Mouse (Mus musculus): Measurements from ENCODE around the gene Sun3. TPM values are rescaled to one million over a fixed set of nuclear protein-coding genes. Genes with fewer than 3 reads are reported as not detected.

The Sun3 gene
- polyA plus RNA-seq, 1 experiment, result not detected

DNA sequence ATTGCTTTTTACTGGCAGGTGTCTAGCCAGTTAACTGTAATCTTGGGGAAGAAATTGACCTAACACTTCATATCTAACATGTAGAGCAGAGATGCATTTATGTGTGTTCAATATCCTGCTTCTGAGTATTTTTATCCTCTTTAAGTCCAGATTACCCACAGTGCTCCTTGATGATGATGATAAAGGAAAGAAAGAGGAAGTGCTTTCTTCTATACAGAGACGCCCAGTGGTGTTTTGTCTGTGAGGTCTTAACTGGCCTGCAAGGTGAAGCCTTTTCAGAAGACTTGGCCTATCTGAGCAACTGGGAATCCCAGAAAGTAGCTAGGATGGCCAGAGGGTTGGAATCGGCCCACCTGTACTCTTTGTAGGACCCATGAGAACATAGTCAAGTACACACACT is 8.1 kb upstream of the Sun3 start:
- TF ChIP-seq SRF (IDR thresholded peaks at IDR 0.05; ENCODE audit: control insufficient read depth, insufficient read length, low read depth) (no peak), USF1 (IDR thresholded peaks at IDR 0.05; ENCODE audit: low read depth) (no peak), CEBPB (IDR thresholded peaks at IDR 0.05; ENCODE audit: insufficient read depth, poor library complexity, severe bottlenecking) (no peak), POLR2AphosphoS2 (IDR thresholded peaks at IDR 0.05; ENCODE audit: insufficient read length, low read depth) (no peak), E2F4 (IDR thresholded peaks at IDR 0.05; ENCODE audit: insufficient read depth) (no peak), MYOG (IDR thresholded peaks at IDR 0.05; ENCODE audit: control insufficient read depth in 1 of 3, insufficient read depth in 1 of 3, insufficient read length in 2 of 3, low read depth in 2 of 3) (no peak), POLR2A (IDR thresholded peaks at IDR 0.05; ENCODE audit: insufficient read length, low read depth) (no peak), MYOD1 (IDR thresholded peaks at IDR 0.05; ENCODE audit: control insufficient read depth in 1 of 3, insufficient read length in 2 of 3, low read depth in 2 of 3) (no peak), REST (IDR thresholded peaks at IDR 0.05; ENCODE audit: insufficient read depth, insufficient read length) (no peak), MAX (IDR thresholded peaks at IDR 0.05; ENCODE audit: low read depth) (no peak), TCF12 (IDR thresholded peaks at IDR 0.05; ENCODE audit: insufficient read depth, poor library complexity, severe bottlenecking) (no peak), TCF3 (IDR thresholded peaks at IDR 0.05; ENCODE audit: insufficient read length, low read depth) (no peak)
- H3K4me3 ChIP-seq, result no peak overlapping the region
- H3K27me3 ChIP-seq (ENCODE audit: control insufficient read depth, insufficient read depth, insufficient read length), result peaks cover 32% of the 10 kb centered on the region
- H3K36me3 ChIP-seq (ENCODE audit: control insufficient read depth, insufficient read depth), result no peaks in the 10 kb centered on the region
- H3ac ChIP-seq (ENCODE audit: control insufficient read depth, insufficient read length), result no peak overlapping the region
- H3K4me2 ChIP-seq (ENCODE audit: low read depth), result no peak overlapping the region
- no peaks in the 10 kb centered on the region for H3K79me2 ChIP-seq (ENCODE audit: control insufficient read depth, insufficient read depth)

GRCm38 (mm10) chr11:9051895-9052294 is 3.1 kb upstream of the Sun3 start:
- Histone ChIP-seq H3K36me3 (ENCODE audit: control insufficient read depth, insufficient read depth) (no peaks in the 10 kb centered on the region), H3K4me2 (ENCODE audit: low read depth) (no peak overlapping the region), H3K27me3 (ENCODE audit: control insufficient read depth, insufficient read depth, insufficient read length) (peaks cover 24% of the 10 kb centered on the region), H3K79me2 (ENCODE audit: control insufficient read depth, insufficient read depth) (no peaks in the 10 kb centered on the region), H3ac (ENCODE audit: control insufficient read depth, insufficient read length) (no peak overlapping the region), H3K4me3 (no peak overlapping the region)
- no peak for TF ChIP-seq CEBPB (IDR thresholded peaks at IDR 0.05; ENCODE audit: insufficient read depth, poor library complexity, severe bottlenecking)
- no peak for TF ChIP-seq SRF (IDR thresholded peaks at IDR 0.05; ENCODE audit: control insufficient read depth, insufficient read length, low read depth)
- no peak for TF ChIP-seq POLR2A (IDR thresholded peaks at IDR 0.05; ENCODE audit: insufficient read length, low read depth)
- no peak for TF ChIP-seq E2F4 (IDR thresholded peaks at IDR 0.05; ENCODE audit: insufficient read depth)
- no peak for TF ChIP-seq TCF3 (IDR thresholded peaks at IDR 0.05; ENCODE audit: insufficient read length, low read depth)
- no peak for TF ChIP-seq MYOD1 (IDR thresholded peaks at IDR 0.05; ENCODE audit: control insufficient read depth in 1 of 3, insufficient read length in 2 of 3, low read depth in 2 of 3)
- no peak for TF ChIP-seq TCF12 (IDR thresholded peaks at IDR 0.05; ENCODE audit: insufficient read depth, poor library complexity, severe bottlenecking)
- TF ChIP-seq POLR2AphosphoS2 (IDR thresholded peaks at IDR 0.05; ENCODE audit: insufficient read length, low read depth), result no peak
- TF ChIP-seq REST (IDR thresholded peaks at IDR 0.05; ENCODE audit: insufficient read depth, insufficient read length), result no peak
- no peak for TF ChIP-seq MAX (IDR thresholded peaks at IDR 0.05; ENCODE audit: low read depth)
- no peak for TF ChIP-seq USF1 (IDR thresholded peaks at IDR 0.05; ENCODE audit: low read depth)
- TF ChIP-seq MYOG (IDR thresholded peaks at IDR 0.05; ENCODE audit: control insufficient read depth in 1 of 3, insufficient read depth in 1 of 3, insufficient read length in 2 of 3, low read depth in 2 of 3), result no peak

DNA sequence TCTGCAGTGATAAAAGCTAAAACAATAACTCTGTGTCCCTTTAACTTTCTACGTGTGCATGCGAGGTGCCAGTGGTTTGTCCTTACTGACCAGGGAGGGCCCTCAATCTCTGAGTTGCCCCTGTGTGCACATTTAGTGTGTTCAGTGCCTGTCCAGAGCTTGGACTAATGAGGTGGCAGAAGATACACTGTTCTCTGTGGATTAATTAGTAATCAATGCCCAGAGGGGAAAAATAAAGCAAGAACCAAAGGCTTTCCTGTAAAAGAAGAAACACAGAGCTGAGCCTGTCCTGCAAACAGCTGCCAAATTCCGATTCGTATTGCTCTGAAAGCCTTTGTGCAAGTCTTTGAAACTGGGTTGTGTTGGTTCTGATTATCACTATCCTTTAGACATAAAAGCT is 1.4 kb upstream of the Sun3 start:
- Histone ChIP-seq H3K4me3 (no peak overlapping the region), H3K36me3 (ENCODE audit: control insufficient read depth, insufficient read depth) (no peaks in the 10 kb centered on the region), H3K79me2 (ENCODE audit: control insufficient read depth, insufficient read depth) (no peaks in the 10 kb centered on the region), H3K4me2 (ENCODE audit: low read depth) (no peak overlapping the region), H3ac (ENCODE audit: control insufficient read depth, insufficient read length) (no peak overlapping the region), H3K27me3 (ENCODE audit: control insufficient read depth, insufficient read depth, insufficient read length) (peaks cover 24% of the 10 kb centered on the region)
- TF ChIP-seq MYOG (IDR thresholded peaks at IDR 0.05; ENCODE audit: control insufficient read depth in 1 of 3, insufficient read depth in 1 of 3, insufficient read length in 2 of 3, low read depth in 2 of 3) (no peak), SRF (IDR thresholded peaks at IDR 0.05; ENCODE audit: control insufficient read depth, insufficient read length, low read depth) (no peak), TCF3 (IDR thresholded peaks at IDR 0.05; ENCODE audit: insufficient read length, low read depth) (no peak), TCF12 (IDR thresholded peaks at IDR 0.05; ENCODE audit: insufficient read depth, poor library complexity, severe bottlenecking) (no peak), MAX (IDR thresholded peaks at IDR 0.05; ENCODE audit: low read depth) (no peak), CEBPB (IDR thresholded peaks at IDR 0.05; ENCODE audit: insufficient read depth, poor library complexity, severe bottlenecking) (no peak), MYOD1 (IDR thresholded peaks at IDR 0.05; ENCODE audit: control insufficient read depth in 1 of 3, insufficient read length in 2 of 3, low read depth in 2 of 3) (no peak), USF1 (IDR thresholded peaks at IDR 0.05; ENCODE audit: low read depth) (no peak), POLR2A (IDR thresholded peaks at IDR 0.05; ENCODE audit: insufficient read length, low read depth) (no peak), E2F4 (IDR thresholded peaks at IDR 0.05; ENCODE audit: insufficient read depth) (no peak), REST (IDR thresholded peaks at IDR 0.05; ENCODE audit: insufficient read depth, insufficient read length) (no peak), POLR2AphosphoS2 (IDR thresholded peaks at IDR 0.05; ENCODE audit: insufficient read length, low read depth) (no peak)

DNA sequence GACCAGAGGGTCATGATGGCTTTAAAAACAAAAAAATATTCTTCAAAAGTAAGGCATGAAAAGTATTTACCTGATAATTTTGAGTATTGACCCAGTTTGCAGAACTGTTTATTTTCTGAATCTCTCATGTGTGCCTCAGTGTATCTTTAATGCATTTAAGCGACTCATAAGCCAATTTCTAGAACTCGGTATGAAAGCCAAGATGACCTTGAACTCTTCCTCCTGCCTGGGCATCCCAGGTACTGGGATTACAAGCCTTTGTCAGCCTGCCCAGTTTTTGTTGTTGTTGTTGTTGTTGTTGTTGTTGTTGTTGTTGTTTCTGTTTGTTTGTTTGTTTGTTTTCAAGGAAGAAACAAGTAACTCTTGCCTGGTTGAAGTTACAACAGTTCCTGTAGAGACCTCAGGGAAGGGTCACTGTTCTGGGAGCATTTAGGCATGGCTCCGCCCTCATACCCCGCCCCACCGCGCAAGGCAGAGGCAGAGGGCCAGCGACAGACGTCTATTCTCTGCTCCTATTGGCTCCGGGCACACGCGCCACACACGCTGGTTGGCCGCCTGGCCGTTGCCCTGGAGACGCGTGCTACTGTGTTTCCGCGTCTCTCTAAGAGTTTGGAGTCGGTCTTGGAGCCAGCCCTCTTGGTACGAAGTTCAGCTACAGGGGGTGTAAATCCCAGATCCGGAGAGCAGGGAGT is 634 bp downstream of the Sun3 start, which contains the start of gene Gm11992:
Gm11992 (plus strand) TSS at position 584 of the 692 bp plus-strand sequence.
- Histone ChIP-seq H3ac (ENCODE audit: control insufficient read depth, insufficient read length) (no peak within 1 kb of the TSS), H3K4me2 (ENCODE audit: low read depth) (peak within 1 kb of the TSS; percentile 82), H3K4me3 (peak within 1 kb of the TSS; percentile 9), H3K79me2 (ENCODE audit: control insufficient read depth, insufficient read depth) (no peaks in the 10 kb centered on the region), H3K36me3 (ENCODE audit: control insufficient read depth, insufficient read depth) (no peaks in the 10 kb centered on the region), H3K27me3 (ENCODE audit: control insufficient read depth, insufficient read depth, insufficient read length) (peaks cover 20% of the 10 kb centered on the region)
- TF ChIP-seq SRF (IDR thresholded peaks at IDR 0.05; ENCODE audit: control insufficient read depth, insufficient read length, low read depth) (no peak), POLR2A (IDR thresholded peaks at IDR 0.05; ENCODE audit: insufficient read length, low read depth) (no peak), MAX (IDR thresholded peaks at IDR 0.05; ENCODE audit: low read depth) (no peak)

Data from myocyte (in vitro differentiated cells).